Mouse (Mus musculus): ENCODE measurements around the gene Ap2a1. TPM values are rescaled to one million over a fixed set of nuclear protein-coding genes. Genes with fewer than 3 reads are reported as not detected.

Ap2a1 gene
- 21.5 and 23.0 TPM in 2 replicates for polyA plus RNA-seq (2012; ENCODE audit: insufficient read depth, insufficient read length, missing spikeins)

DNA sequence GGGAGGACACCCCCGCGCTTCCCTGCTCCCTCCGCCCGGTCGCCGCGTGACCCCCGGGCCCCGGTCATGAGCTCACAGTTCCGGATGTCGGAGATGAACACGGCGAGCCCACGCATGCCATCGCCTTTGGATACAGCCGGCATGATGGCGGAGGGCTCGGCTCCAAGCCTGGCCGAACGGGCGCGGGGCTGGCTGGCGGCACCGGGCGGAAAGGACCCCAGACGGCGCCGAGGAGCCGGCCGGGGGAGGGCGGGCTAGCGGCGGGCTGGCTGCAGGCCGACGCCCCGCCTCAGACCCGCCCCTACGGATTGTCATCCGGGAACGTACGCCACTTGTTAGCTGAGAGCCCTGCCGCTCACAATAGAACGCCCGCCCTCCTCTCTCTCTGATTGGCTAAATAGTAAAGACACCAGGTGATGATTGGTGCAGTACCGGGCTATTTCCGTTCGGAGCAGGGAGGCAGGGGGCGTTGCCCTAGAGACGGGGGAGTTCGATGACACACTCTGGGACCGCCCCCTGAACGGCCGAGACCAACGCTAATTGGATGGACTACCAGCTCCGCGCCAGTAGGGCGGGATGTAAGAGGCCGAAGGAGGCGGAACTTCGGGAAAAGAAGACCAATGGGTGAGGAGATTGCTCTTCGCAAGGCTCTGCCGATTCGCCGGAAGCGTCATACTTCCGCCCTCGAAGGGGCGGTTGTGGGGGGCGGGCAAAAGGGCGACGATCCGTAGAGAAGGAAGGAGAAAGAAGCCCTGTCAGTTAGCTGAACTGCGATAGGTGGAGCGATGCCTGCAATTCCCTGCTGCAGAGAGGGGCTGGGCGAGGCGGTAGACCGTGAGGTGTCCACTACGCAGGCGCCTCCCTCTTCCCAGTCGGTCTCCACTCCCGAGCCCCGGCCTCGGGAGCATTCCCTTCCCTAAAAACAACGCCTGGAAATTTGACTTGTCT lies at the start of gene Ap2a1:
Ap2a1 (minus strand) TSS at position 293 of the 948 bp plus-strand sequence.
- Histone ChIP-seq H3K4me1 (ENCODE audit: control insufficient read depth, insufficient read depth, insufficient read length, low read length) (peaks cover 11% of the 10 kb centered on the region; the same call in 1 of the 2 replicates), H3K27ac (replicated peaks; ENCODE audit: low read depth, low read length) (peak within 1 kb of the TSS; percentile 85), H3K4me3 (ENCODE audit: insufficient read depth, low read depth, low read length) (peak within 1 kb of the TSS; percentile 90)

DNA sequence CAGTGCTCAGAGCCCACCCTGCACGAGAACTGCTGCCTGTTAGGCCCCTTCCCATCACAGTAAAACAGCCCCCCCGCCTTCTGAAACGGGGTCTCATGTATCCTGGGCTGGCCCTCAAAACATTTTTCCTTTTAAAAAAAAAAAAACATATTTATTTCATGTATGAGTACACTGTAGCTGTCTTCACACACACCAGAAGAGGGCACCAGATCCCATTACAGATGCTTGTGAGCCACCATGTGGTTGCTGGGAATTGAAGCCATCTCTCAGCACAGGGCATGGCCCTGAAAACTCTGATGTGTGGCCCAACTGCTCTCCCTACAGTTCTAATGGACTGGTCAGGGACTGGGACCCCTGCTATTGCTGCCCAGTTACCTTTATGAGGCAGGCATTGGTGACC lies 49.0 kb upstream of the Ap2a1 start:
- Histone ChIP-seq H3K27ac (replicated peaks; ENCODE audit: low read depth, low read length) (no peak overlapping the region), H3K4me1 (ENCODE audit: control insufficient read depth, insufficient read depth, insufficient read length, low read length) (no peaks in the 10 kb centered on the region), H3K4me3 (ENCODE audit: insufficient read depth, low read depth, low read length) (no peak overlapping the region)

DNA sequence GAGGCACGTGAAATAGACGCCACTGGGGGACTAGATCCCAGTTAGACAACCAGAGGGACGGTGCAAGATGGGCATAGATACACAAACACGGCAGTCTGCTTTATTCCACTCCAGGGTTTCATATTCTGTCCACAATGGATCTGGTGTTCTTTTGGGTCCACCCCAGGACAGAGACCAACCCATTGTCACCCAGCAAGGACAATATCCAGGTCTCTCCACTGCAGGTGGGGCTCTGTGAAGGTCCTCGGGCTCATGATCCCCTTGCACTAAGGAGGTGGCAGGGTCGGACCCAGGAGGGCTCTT lies 45.8 kb upstream of the Ap2a1 start:
- Histone ChIP-seq H3K27ac (replicated peaks; ENCODE audit: low read depth, low read length) (no peak overlapping the region), H3K4me1 (ENCODE audit: control insufficient read depth, insufficient read depth, insufficient read length, low read length) (no peaks in the 10 kb centered on the region), H3K4me3 (ENCODE audit: insufficient read depth, low read depth, low read length) (no peak overlapping the region)

DNA sequence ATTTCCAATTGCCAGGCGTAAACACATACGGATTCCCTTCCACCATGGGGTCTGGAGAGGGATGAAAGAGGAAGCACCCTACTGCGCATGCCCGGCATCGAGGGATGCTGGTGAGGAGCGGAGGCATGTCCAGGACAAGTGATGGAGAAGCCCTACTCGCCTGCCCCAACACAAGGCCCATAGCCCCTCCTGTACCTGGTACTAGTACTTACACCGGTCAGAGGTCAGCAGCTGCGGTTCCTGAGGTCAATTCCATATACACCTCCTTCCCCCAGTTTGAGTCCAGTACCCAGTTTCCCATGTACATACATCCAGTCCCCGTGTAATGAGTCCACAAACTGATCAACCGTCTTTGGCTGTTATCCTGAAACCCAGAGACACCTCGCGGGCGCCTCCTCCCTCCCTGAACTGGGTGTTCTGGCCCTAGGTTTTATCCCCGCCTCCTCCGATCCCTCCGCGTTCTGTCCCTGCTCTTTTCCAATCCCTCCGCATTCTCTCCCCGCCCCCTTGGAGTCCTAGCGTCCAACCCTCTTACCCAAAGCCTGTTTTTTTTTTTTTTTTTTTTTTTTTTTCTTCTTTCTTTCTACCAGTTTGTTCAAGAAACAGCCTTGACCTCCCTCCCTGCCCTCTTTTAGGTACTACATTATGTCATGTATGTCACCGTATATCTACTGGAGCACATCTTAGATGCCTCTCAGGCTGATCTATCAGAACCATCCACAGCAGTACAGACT lies 45.3 kb upstream of the Ap2a1 start, which contains the start of gene Cpt1c:
Cpt1c (minus strand) TSS at position 469 of the 734 bp plus-strand sequence.
- Histone ChIP-seq H3K4me1 (ENCODE audit: control insufficient read depth, insufficient read depth, insufficient read length, low read length) (no peaks in the 10 kb centered on the region), H3K27ac (replicated peaks; ENCODE audit: low read depth, low read length) (no peak within 1 kb of the TSS), H3K4me3 (ENCODE audit: insufficient read depth, low read depth, low read length) (peak within 1 kb of the TSS; percentile 59)

DNA sequence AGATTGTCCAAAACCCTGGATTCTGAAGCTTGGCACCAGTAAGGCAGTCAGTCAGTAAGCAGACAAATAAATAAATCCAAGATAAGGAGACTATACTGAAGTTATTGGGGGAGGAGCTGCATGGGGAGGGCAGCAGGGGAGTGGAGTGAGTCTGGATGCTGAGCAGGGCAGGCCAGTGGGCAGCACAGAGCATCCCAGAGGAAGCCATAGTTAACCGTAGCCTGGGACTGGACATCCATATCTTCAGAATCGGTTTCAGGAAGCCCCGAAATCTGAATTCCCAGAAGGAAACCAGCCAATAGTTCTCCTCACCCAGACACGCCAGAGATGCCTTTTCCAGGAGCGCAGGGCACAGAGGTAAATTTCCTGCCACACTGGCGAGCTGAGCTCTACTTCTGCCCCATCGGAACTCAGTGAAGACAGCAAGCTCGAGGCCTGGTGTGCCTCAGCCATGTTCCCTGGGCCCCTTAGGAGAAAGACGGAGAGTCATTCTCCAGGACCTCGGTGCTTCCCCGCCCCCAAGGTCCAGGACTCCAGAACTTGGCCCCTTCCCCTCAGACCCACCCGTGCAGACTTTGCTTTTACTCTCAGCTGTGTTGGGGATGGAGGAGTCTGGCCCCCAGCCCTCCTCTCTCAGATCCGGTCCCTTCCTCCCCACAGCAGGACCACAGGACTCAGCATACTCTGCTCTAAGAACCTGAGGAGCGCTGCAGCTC lies 44.3 kb upstream of the Ap2a1 start:
- Histone ChIP-seq H3K27ac (replicated peaks; ENCODE audit: low read depth, low read length) (no peak overlapping the region), H3K4me3 (ENCODE audit: insufficient read depth, low read depth, low read length) (peak overlapping the region; percentile 59; the same call in 1 of the 2 replicates), H3K4me1 (ENCODE audit: control insufficient read depth, insufficient read depth, insufficient read length, low read length) (no peaks in the 10 kb centered on the region)

DNA sequence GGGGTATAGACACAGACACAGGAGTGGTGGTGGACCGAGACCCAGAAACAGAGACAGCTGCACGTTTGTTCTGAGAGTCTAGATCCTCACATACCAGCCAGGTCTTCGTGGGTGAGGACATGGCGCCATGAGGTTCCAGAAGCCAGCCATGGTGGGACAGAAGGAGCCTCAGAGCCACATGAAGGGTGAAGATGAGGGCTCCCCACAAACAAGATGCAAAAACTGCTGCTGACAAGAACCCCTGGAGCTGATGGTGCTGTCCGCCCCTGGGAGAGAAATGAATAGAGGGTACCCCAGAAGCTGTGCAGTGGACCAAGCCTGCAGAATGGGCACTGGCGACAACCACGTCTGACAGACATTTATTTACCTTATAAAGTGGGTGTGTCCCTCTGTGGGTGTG lies 41.8 kb upstream of the Ap2a1 start:
- Histone ChIP-seq H3K4me1 (ENCODE audit: control insufficient read depth, insufficient read depth, insufficient read length, low read length) (no peaks in the 10 kb centered on the region), H3K27ac (replicated peaks; ENCODE audit: low read depth, low read length) (no peak overlapping the region), H3K4me3 (ENCODE audit: insufficient read depth, low read depth, low read length) (peak overlapping the region; percentile 59; the same call in 1 of the 2 replicates)

DNA sequence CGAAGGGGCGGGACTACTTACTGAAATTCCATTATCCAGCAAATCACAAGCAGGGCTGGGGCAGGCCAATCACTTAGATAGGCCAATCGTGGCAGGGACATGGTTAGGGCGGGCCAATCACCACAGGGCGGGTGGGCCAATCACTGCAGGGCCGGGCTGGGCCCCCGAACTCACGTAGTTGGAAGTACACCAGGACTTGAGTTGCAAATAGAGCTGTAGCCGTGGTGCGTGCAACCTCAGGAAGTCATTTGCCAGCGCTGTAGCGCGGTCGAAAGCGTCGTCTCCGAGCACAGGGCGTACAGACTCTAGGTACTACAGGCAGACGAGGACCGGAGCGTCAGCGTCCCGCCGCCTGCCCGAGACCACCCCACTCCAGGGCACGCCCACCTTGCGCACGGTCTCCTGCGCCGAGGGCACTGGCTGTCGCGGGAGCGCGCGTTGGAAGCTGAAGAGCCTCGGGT lies 41.0 kb upstream of the Ap2a1 start:
- Histone ChIP-seq H3K4me1 (ENCODE audit: control insufficient read depth, insufficient read depth, insufficient read length, low read length) (no peaks in the 10 kb centered on the region), H3K27ac (replicated peaks; ENCODE audit: low read depth, low read length) (no peak overlapping the region), H3K4me3 (ENCODE audit: insufficient read depth, low read depth, low read length) (peak overlapping the region; percentile 59)

DNA sequence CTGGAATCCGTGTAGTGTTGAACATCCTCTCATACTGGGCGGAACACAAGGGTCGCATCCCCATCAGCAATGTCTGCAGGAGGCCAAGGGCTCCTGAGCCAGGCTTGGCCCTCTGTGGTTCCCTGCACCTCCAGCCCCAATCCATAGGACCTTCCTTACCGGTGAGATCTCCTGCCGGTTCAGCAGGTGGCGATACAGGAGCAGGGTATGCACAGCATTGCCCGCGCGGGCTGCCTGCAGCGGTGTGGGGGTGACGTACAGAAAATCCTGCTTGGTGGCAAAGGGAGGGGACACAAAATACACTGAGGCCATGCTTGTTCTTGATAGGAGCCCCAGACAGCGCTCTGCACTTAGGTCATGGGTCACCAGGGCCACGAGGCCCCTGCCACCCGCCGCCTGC lies 37.3 kb upstream of the Ap2a1 start:
- H3K4me1 ChIP-seq (ENCODE audit: control insufficient read depth, insufficient read depth, insufficient read length, low read length): no peaks in the 10 kb centered on the region
- no peak overlapping the region for H3K27ac ChIP-seq (replicated peaks; ENCODE audit: low read depth, low read length)
- no peak overlapping the region for H3K4me3 ChIP-seq (ENCODE audit: insufficient read depth, low read depth, low read length)

DNA sequence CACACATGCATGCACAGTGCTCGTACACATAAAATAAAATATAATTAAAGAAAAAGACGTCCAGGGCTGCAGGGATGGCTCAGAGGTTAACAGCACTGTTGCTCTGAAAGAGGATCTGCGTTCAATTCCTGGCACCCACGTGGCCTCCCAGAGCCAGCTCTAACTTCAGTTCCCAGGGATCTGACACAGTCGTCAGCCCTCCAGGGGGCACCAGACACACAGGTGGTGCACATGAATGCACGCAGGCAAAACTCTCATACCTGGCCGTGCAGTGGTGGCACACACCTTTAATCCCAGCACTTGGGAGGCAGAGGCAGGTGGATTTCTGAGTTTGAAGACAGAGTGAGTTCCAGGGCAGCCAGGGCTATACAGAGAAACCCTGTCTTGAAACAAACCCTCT lies 36.7 kb upstream of the Ap2a1 start:
- Histone ChIP-seq H3K27ac (replicated peaks; ENCODE audit: low read depth, low read length) (no peak overlapping the region), H3K4me1 (ENCODE audit: control insufficient read depth, insufficient read depth, insufficient read length, low read length) (no peaks in the 10 kb centered on the region), H3K4me3 (ENCODE audit: insufficient read depth, low read depth, low read length) (no peak overlapping the region)

DNA sequence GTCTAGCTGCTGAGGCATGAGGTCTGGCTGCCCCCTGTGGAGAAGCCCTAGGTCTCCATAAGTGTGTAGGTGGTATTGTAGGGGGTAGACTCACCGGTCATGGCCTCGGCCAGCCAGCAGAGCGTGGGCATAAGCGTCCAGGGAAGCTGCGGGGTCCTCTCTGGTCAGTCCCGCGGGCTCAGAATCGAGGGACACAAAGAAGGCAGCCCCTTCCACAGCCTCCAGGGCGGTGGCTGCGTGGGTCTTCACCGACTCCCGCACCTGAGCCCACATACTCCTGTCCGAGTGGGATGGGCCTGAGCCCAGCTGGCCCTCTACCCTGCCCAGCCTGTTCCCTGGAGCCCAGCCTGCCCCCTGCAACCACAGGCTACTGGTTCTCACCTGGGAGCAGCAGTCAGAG lies 35.7 kb upstream of the Ap2a1 start:
- no peaks in the 10 kb centered on the region for H3K4me1 ChIP-seq (ENCODE audit: control insufficient read depth, insufficient read depth, insufficient read length, low read length)
- no peak overlapping the region for H3K27ac ChIP-seq (replicated peaks; ENCODE audit: low read depth, low read length)
- H3K4me3 ChIP-seq (ENCODE audit: insufficient read depth, low read depth, low read length): no peak overlapping the region

DNA sequence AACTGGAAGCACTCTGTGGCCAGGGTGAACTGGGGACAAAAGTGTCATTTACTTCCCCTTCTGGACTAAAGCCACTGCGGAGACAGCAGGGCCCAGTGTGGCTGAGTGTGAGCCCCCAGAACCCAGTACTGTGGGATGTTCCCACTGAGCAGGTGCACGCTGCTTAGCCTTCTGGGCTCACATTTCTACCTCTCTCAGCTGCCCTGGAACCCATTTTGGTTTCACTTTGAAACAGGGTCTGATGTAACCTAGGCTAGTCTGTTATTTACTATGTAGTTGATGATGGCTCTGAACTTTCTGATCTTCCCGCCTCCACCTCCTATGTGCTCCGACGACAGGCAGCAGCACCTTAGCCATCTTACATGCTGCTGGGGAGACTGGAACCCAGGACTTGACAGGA lies 33.5 kb upstream of the Ap2a1 start:
- no peaks in the 10 kb centered on the region for H3K4me1 ChIP-seq (ENCODE audit: control insufficient read depth, insufficient read depth, insufficient read length, low read length)
- no peak overlapping the region for H3K4me3 ChIP-seq (ENCODE audit: insufficient read depth, low read depth, low read length)
- no peak overlapping the region for H3K27ac ChIP-seq (replicated peaks; ENCODE audit: low read depth, low read length)

DNA sequence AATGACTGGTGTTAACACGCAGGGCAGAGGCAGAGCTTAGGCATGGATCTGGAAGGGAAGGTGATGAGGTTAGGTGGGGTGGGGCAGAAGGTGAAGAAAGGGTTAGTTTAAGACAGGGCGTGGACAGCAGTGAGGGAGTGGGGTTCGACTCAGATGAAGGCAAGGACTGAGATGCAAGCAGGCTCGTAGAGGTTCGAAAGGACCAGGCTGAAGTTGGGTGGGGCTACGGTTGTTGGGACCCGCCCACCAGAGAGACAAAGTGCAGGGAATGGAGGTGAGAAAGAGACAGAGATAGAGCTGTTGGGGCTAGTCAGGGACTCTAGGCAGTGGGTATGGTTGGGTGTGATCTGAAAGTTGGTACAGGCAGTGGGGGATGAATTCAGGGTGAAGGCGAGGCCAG lies 33.0 kb upstream of the Ap2a1 start:
- Histone ChIP-seq H3K4me3 (ENCODE audit: insufficient read depth, low read depth, low read length) (no peak overlapping the region), H3K4me1 (ENCODE audit: control insufficient read depth, insufficient read depth, insufficient read length, low read length) (no peaks in the 10 kb centered on the region), H3K27ac (replicated peaks; ENCODE audit: low read depth, low read length) (no peak overlapping the region)

DNA sequence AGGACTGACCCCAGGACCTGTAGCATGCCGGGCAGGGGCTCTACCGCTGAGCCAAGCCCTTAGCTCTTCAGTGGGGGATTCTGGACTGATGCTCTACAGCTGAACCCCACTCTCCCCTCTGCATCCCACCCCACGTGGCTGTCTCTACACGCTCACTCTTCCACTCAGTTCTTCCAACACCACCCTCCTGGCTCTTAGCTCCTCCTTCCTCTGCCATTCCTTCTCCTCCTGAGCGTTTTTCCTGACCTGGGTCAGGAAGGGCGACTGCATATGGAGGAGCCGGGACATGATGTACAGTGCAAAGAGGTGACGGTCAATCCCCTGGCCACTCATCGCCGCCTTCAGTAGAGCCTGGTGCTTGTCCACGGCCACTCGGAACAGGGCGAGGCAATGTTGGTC lies 31.2 kb upstream of the Ap2a1 start:
- Histone ChIP-seq H3K4me3 (ENCODE audit: insufficient read depth, low read depth, low read length) (no peak overlapping the region), H3K4me1 (ENCODE audit: control insufficient read depth, insufficient read depth, insufficient read length, low read length) (no peaks in the 10 kb centered on the region), H3K27ac (replicated peaks; ENCODE audit: low read depth, low read length) (no peak overlapping the region)

DNA sequence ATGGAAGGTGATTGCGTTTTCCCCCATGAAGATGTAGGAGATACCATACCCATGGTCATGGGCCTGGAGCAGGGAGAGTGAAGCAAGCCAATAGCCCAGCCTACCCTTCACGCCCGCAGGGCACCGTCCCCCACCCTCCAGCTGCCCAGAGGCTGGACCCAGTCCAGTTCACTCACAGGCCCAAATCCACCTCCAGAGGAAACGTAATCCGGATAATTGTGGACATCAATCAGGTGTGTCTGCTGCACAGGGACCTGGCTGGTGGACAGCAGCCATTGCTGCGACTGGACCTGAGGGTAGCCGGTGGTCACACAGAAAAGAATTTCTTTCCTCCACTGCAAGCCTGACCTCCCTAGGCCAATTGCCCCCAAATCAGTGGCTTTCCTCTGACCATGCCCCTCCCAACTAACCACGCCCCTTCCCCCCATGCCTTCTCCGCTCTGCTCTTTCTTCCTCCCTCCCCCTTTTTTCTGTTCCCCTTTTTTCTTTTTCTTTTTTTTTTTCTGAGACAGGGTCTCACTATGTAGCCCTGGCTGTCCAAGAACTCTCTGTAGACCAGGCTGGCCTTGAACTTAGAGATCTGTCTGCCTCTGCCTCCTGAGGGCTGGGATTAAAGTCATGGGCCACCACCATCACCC lies 30.7 kb upstream of the Ap2a1 start:
- Histone ChIP-seq H3K27ac (replicated peaks; ENCODE audit: low read depth, low read length) (no peak overlapping the region), H3K4me3 (ENCODE audit: insufficient read depth, low read depth, low read length) (no peak overlapping the region), H3K4me1 (ENCODE audit: control insufficient read depth, insufficient read depth, insufficient read length, low read length) (no peaks in the 10 kb centered on the region)

DNA sequence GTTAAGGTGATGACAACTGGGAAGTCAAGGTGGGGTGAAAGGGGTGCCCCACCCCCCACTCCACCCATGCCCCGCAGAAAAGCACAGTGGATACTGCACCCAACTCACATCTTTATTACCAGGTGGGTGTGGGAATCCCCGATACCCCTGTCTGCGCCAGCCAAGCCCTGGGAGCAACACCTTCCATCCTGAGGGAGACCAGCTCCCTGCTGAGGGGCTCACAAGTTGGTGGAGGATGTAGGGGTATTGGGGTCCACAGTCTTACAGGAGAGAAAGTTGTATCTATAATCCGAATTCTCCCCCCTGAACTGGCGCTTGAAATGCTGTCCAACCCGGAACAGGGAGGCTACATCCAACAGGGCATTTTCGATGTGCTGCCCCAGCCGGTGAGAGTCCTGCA lies 30.0 kb upstream of the Ap2a1 start:
- H3K4me1 ChIP-seq (ENCODE audit: control insufficient read depth, insufficient read depth, insufficient read length, low read length): no peaks in the 10 kb centered on the region
- H3K27ac ChIP-seq (replicated peaks; ENCODE audit: low read depth, low read length): no peak overlapping the region
- H3K4me3 ChIP-seq (ENCODE audit: insufficient read depth, low read depth, low read length): no peak overlapping the region

All from brown adipose tissue, adult 24 weeks (tissue).